Mouse (Mus musculus): ENCODE results near the gene Atg7.

The Atg7 gene

DNA sequence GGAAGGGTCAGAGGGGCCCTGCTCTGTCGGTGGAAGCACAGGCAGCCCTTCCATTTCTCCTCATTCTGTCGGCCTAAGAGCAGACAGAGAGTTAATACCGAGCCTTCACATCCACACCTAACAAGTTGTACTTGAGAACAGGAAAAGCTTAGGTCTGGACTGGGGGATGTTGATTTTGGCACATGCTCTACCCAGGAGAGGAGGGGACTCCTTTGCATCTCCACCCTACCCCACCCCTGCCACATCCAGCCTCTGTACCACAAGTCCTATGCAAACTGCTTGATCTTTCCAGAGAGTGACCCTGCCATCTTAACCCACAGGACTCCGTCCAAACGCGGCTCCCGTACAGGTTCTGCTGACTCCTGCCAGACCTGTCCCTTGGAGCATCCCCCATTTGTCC, 178.7 kb downstream of the Atg7 start:
- DNase-seq = no peak

DNA sequence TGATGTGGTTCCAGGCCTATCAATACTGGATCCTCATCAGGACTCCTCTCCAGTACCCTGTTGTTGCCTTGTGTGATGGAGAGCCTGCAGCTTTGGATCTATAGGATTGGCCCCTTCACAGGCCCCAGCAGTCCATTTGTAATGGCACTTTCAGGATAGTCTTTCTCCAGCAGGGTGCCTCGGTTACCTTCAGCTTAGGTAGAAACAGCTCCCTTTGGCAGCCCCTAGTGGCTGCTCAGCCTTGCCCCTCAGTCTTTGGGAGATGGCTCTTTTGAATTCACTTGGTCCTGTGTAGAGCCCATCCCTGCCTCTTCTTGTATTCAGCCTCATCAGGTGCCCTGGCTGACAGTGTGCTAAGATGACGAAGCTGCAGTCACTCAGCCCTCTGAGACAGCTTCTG, 184.0 kb downstream of the Atg7 start:
- DNase-seq = no peak

DNA sequence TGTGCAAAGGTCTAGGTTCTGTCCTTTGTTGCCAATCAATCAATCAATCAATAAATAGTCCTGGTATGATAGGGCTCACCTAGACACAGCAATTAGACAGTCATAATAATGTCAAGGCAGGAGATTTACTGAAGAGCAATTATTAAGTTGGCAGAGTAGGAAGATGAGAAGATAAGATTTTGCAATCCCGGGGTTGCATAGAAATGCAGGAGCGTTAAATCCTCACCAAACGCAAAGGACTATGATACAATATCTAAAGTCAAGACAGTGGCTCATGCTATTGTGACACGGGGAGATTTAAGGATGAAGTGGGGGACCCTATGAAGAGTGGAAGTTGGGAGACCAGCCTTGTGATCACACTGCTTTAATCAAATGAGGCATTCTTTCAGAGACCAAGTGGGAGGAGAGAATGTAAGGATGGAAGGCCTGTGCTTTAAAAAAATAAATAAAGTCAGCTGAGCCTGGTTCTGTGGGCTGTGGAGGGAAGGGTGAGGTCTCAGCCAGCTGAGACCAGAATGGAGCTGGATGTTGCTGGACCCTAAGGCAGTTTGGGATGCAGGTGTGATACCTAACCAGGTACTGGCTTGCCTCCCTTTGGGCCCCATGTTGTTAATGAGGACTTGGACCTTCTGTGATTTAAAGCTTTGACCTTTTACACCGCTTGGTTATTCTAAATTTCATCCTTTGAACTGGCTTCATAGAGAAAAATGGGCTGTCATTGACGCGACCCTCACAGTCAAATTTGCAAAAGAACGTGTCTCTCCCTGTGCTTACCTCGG, 187.0 kb downstream of the Atg7 start:
- no peak for DNase-seq

DNA sequence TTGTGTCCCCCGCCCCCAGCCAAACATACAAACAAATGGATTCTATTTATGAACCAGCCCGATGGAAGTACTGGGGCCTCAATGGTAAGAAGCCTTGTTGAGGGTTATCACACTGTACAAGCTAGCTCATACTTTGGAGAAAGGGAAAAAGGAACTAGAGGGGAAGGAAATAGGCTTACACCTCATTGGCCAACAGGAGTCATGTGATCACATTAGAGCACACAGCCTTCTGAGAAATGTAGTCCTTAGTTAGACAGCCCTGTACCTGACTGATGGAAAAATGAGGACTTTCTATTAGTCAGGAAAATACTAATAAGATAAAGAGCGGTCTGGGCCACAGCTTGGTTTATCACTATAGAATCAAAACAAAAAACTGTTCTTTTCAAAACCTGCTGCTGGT, 188.9 kb downstream of the Atg7 start:
- no peak for DNase-seq

DNA sequence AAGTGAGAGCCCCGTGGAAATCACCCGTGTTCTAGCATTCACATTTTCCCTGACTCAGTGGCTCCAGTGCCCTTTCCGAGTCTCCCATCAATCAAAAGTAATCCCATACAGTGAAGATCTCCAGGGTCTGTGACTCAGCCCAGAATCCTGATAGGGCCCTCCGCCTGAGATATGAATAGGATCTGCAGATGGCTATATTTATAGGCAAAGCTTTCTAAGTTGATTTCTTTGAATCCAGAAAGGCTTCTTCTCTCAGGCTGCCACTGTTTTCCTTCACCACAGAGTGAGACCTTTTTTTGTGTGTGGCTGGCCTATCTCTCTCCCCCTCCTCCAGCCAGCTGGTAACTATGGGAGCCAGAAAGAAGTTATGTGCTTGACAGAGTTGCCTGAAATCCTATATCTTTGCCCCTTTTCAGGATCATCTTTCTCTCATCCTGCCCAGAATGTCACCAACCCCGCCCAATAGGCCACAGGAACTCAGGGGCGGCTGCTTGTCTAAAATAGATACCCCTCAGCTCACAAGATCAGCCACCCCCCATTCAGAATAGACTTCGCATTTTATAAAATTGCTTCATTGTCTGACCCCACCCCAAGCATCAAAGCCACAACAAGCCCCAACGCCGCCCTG, 190.3 kb downstream of the Atg7 start:
- DNase-seq = no peak

DNA sequence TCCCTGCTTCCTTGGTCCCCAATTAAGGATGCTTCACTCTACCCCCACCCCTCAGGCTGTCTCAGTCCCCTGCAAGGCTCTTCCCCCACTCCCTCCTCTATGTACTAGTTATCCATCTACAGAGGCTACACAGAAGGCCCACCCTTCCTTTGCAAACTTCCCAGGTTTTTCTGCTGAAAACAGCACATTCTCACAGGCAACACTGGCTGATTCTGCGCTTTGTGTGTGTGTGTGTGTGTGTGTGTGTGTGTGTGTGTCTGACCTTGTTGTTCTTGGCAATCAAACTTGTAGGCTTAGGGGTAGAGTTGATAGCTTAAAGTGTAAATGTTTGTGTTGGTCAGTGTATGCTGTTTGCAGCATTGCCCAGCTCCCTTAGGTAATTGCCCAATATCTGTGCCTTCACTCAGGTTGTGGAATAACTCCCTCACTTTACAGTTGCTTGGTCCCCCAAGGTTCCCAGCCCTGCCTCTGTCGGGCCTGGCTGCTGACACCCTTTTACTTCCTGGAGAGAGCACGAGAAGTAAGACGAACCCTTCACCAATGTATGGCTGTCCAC, 191.0 kb downstream of the Atg7 start:
- DNase-seq = no peak

DNA sequence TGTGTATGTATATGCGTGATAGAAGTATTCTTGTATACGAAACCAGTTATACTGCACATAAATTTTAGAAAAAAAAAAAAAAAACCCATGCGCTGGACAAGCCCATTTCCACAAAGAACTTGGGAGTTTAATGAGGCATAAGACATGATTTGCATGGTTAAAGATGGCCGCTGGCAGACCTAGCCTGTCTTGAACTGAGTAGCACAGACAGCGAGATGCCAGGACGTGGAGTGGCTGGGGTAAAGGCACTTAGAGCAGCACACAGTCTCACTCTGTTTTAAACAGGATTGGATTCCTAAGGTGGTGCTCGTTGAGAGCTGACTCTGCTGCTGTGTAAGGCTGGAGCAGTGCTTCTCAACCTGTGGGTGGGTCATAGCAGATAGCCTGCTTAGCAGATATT, 192.4 kb downstream of the Atg7 start:
- no peak for DNase-seq

DNA sequence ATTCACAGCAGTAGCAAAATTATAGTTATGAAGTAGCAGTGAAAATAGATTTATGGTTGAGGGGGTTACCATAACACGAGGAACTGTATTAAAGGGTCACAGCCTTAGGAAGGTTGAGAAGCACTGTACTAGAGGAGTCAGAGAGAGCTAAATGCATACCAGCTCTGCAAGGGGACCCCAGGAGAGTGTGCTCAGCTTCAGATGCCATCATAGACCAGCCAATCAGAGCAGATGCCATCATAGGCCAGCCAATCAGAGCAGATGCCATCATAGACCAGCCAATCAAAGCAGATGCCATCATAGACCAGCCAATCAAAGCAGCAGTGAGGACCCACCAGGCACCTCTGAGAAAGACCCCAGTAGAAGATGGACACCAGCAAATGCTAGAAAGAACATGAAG, 192.9 kb downstream of the Atg7 start:
- no peak for DNase-seq

DNA sequence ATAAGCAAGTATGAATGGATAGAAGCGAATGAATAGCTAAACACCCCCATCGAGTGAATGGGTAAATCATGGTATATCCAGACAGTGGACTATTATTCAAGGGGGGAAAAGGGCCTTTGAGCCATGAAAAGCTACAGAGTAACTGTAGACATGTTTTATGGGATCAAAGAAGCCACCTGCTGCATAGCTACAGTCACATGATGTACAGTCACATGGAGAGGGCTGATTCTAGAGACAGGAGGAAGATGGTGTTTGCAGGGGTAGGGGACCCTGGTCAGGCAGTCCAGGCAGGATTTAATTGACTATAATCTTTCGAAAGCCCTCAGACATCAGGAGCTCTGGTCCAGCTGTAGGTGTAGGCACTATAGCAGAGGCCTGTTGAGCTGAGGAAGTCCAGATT, 193.5 kb downstream of the Atg7 start:
- DNase-seq = no peak

DNA sequence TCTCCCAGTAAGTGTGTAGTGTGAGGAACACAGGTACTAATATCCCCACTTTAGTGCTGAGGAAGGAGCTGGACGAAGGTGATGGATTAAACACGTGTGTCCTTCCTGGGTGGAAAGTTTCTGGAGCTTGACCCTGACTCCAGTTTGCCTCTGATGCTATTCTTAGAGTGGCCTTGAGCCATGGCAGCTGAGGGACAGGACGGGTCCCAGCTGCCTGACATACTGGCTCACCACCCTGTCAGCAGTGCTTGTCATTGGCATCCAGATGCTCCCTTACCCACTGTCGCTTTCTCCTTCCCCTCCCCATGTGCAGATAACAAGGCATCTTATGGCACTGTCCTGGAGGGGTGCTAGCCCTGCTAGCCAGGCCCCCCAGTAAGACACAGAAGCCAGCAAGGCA, 196.0 kb downstream of the Atg7 start:
- DNase-seq = no peak

DNA sequence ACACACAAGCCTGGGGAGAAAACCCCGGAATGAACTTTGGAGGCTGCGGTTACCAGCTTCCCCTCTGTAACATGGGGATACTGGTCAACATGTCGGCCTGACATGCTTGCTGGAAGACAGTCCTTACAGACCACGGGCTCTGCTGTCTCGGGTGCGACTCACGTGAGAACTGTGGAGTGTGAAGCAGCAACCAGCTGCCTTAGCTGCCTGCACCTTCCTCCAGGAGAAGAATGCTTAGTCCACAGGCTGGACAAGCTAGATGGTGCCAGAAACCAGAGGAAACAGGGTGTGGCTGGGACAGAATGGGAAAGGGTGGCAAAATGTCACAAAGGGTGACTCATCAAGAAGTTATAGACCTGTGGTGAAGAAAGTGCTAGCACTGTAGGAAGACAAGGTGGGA, 197.1 kb downstream of the Atg7 start:
- no peak for DNase-seq

DNA sequence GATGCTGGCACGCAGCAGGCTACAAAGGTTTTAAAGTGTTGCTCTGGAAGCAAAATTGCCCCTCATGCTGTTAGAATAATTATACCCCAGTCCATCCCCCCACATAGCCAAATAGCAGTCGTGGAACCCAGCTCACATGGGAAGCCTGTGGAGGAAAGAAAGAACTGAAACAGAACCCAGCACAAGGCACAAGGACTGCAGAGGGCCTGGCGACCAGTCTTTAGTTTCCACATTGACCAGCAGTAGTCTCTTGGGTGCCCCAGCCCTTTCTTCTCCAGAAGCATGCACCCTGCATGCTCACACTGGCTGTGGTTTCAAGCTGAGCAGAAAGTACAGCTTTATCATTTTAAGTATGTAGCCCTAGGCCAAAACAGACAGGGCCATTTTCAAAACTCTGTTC, 199.2 kb downstream of the Atg7 start:
- DNase-seq = no peak

DNA sequence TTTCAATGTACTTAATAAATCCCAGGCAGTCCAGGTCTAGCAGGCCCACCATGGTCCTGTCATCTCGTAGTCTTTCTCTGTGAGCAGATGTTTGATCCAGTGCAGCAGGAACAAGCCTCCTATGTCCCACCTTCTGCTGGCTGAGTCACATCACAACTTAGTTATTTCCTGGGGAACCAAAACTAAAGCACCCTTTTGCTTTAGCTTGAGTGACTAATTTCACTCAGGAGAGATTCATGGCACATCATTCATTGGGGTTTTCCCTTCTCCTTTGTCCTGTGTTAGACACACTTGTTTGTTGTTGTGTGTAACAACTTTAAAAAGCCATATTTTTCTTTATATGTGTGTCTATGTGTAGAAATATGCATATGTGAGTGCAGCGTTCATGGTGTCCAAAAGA, 200.0 kb downstream of the Atg7 start:
- no peak for DNase-seq

DNA sequence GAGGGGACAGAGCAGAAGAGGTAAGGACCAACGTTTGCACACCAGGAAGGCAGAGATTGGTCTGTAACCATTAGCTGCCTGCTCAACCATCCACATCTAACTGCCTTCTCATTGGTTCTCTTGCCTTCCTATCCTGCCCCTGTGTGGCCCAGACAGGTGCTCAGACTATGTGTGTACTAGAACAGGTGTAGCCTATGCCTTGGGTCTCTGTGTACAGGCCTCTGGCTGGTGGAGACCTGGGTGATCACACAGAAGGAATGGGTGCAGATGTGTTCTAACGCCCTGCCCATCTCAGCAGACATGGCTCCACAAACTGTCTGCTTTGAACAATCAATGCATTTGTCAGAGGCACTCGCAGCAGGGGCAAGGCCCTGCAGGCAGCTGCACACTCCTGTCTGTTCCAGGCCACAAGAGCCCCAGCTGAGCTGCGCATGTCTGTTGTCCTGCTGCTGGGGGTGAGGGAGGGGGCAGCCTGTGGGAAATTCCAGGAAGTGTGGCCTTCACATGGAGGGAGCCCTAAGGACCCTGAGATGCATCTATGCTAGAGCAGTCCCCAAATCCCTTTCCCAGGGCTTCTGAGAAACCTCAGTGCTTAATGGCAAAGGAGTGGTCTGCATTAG, 203.4 kb downstream of the Atg7 start:
- peak; percentile 81 for DNase-seq

DNA sequence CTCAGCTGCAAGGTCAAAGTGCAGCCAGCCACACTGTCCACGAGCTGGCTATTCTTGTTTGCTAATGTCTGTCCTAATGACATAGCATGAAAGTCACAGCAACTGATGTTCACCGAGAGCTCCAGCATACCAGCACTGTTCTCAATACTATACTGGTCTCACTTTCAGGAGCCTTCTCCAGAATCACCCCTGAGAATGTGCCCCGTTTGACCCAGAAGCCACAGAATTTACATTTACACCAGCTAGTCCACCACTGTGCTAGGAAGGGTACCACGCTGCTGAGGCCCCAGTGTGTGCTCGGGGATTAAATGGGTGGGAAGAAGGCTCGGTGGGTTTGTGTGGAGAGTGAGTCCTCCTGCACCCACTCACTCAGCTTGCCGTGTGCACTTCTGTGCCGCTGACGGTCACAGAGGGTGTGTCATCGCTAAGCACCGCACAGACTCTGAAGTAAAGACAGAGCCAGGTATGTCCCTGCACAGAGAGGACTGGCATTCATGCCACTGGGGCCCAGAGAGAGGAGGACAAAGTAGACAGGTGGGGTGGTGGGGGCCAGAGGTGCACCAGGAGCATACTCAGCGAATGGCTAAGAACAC, 204.8 kb downstream of the Atg7 start:
- DNase-seq = no peak

DNA sequence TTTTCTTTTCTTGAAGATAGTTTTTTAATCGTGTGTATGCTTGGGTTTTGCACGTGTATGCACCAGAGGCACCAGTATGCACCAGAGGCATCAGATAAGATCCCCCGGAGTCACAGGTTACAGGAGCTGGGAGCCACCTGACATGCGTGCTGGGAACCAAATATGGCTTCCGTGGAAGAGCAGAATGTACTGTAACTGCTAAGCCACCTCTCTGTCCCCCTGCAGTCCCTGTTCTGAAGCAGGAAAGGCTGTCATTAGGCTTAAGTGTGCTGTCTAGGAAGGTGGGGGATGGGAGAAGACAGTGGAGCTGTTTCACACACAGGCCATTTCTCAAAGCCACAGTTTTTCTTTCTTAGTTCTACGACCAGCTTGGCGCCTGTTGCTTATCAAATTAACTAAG, 205.9 kb downstream of the Atg7 start:
- DNase-seq = no peak

DNA sequence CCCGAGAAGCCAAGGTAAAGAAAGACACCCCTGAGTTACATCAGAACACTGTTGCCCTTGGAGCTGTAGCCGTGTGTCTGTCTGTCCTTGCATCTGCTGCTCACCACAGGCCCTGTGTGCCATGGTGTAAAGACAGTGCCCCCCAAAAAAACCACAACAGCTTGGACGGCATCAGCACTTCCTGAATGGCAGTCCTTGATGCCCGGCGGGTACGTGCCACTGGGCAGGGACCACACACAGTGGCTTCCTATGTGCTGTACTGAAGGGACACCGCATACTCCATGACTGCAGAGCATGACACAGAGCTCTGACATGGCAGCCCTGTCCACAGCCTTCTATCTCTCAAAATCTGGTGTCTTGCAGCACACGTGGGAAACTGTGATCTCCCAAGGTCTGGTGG, 206.9 kb downstream of the Atg7 start:
- DNase-seq = no peak

DNA sequence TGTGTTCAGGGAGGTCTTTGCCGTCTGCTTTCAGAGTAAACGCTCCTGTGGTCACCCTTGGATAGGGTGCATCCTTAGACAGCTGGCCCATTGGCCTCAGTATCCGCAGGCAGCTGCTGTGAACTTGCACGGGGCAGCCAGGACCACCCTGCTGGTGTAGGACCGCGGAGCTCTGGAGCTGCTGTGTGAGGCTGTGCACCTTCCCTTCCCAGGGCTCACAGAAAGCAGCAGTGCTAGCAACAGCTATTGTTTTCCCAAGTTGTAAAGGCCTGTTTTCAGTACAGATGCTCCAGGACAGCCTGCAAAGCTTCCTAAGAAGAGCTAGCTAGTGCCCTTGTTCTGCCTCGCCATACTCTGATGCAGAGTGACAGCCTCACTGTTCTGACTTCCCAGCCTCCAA, 208.8 kb downstream of the Atg7 start:
- no peak for DNase-seq

DNA sequence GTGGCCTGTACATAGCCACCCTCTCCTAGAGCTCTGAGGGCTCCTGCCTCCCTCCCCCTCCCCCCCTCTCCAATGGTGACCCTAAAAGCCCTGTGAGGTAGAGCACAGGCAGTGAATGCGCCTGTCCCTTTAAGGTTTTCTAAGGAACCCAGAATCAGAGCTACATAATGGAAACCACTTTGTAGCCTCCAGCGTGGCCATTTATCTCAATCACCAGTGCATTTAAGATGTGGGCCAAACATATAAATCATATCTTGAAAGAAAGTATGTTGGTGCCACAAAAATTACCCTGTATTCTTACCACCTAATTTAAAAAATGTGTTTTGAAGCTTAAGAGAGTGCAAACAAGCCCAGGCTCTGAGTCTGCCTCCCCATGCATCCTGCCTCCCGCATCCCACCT, 209.8 kb downstream of the Atg7 start:
- peak; percentile 45 for DNase-seq

DNA sequence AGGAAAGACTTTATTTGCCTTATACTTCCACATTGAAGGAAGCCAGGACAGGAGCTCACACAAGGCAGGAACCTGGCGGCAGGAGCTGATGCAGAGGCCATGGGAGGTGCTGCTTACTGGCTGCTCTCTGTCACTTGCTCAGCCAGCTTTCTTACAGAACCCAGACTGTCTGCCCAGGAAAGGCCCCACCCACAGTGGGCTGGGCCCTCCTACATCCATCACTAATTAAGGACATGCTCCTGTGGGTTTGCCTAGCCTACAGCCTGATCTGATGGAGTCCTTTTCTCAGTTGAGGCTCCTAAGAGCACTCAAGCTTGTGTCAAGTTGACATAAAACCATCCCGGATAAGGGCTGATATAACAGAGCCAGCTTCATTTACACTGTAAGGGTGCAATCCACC, 211.5 kb downstream of the Atg7 start:
- DNase-seq = peak; percentile 58

DNA sequence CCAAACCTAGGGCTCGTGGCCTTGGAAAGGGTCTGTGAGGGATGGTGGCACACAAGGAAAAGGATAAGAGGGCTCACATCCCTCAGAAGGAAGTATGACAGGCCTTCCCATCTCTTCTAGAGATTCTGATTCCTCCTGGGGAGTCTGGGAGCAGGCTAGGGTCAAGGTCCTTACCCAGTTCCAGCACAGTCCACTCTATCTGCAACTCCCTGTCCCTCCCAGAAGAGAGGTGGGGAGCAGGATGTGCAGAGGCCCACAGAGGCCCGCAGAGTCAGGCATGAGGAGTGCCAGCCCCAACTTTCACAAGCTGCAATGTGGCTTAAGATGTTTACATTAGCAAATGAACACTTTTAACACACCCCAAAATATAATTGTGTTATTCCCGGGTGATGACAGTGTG, 212.7 kb downstream of the Atg7 start:
- no peak for DNase-seq

DNA sequence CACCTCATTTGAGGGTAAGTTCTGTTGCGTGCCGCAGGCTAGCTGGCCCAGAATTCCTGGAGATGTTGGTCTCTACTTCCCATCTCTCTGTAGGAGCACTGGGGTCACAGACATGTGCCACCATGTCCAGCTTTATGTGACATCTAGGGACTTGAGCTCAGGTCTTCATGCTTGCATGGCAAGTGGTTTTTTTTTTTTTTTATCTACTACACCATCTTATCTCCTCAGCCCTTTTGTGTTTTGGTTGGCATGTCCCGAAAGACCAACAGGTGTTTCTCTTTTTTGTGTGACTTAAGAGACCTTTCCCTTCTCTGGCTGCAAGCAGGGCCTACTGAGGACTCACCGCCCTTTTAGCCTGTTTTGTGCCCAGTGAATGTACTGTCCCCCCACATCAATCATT, 213.6 kb downstream of the Atg7 start:
- DNase-seq = no peak

DNA sequence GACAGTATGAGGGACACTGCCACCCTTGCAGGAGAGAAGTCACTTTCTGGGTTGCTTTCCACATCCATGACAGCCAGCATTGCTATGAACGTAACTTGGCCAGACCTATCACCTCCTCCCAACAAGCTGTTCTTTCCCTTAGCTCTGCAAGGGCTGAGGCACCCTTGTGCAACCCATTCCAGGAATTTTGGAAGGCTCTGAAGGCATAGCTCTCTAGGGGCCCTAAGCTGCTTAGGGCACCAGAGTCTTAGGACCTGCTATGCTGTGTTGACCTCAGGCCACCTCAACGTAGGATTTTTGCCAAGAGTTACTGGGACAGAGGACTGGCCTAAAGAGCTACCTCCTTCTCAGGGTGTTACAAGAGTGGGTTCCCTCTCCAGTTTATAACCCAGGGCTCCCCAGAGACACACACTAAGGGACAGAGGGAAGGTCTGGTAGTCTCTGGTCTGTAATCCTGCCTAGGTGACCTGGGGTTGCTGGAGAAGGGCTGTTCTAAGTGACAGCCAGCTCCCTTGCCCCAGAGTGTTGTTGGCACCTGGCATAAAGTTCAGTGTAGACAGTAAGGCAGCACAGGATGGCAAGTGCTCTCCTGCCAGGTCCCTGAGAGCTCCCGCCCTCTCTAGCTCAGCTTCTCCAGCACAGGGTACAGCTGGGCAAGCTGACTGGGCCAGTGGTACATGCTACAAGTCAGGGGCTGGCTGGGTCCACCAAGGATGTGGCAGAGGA, 215.3 kb downstream of the Atg7 start:
- no peak for DNase-seq
